Mouse (Mus musculus): Measurements from ENCODE around the gene Pcsk4. TPM values are rescaled to one million over a fixed set of nuclear protein-coding genes. Genes with fewer than 3 reads are reported as not detected.

Pcsk4 gene
- total RNA-seq, 2 experiments from 2014 or later, result 0.84 to 1.0 TPM

GRCm38 (mm10) chr10:80330084-80330483 lies 786 bp upstream of the Pcsk4 start:
- Histone ChIP-seq H3K27ac (peak overlapping the region; percentile 59; the same call in 1 of the 2 replicates), H3K4me3 (peak overlapping the region; percentile 74)
- TF ChIP-seq CTCF (IDR thresholded peaks at IDR 0.05), result no peak
- intact Hi-C loops (cut with DNase I), result no loop called here
- DNase-seq, result no peak

GRCm38 (mm10) chr10:80325045-80325444 lies 4.3 kb downstream of the Pcsk4 start:
- intact Hi-C loops (cut with DNase I), result no loop called here
- Histone ChIP-seq H3K4me3 (no peak overlapping the region), H3K27ac (no peak overlapping the region)
- TF ChIP-seq CTCF (IDR thresholded peaks at IDR 0.05), result no peak
- DNase-seq, result no peak

GRCm38 (mm10) chr10:80324120-80325037 lies 4.9 kb downstream of the Pcsk4 start:
- no peak for TF ChIP-seq CTCF (IDR thresholded peaks at IDR 0.05)
- intact Hi-C loops (cut with DNase I), result no loop called here
- DNase-seq, result no peak
- Histone ChIP-seq H3K4me3 (peak overlapping the region; percentile 75), H3K27ac (peak overlapping the region; percentile 89)

GRCm38 (mm10) chr10:80323261-80324119 lies 5.8 kb downstream of the Pcsk4 start:
- Histone ChIP-seq H3K4me3 (peak overlapping the region; percentile 75), H3K27ac (peak overlapping the region; percentile 89)
- intact Hi-C loops (cut with DNase I), result no loop called here
- DNase-seq, result peak; percentile 90
- peak; percentile 10; the same call in 1 of the 2 replicates for TF ChIP-seq CTCF (IDR thresholded peaks at IDR 0.05)

GRCm38 (mm10) chr10:80322811-80323211 lies 6.5 kb downstream of the Pcsk4 start:
- Histone ChIP-seq H3K27ac (peak overlapping the region; percentile 89), H3K4me3 (peak overlapping the region; percentile 75)
- TF ChIP-seq CTCF (IDR thresholded peaks at IDR 0.05), result no peak
- intact Hi-C loops (cut with DNase I), result no loop called here
- DNase-seq, result no peak

GRCm38 (mm10) chr10:80321670-80322581 lies 7.4 kb downstream of the Pcsk4 start:
- intact Hi-C loops (cut with DNase I), result no loop called here
- DNase-seq, result no peak
- TF ChIP-seq CTCF (IDR thresholded peaks at IDR 0.05), result no peak
- Histone ChIP-seq H3K27ac (peak overlapping the region; percentile 89; the same call in 1 of the 2 replicates), H3K4me3 (no peak overlapping the region)

GRCm38 (mm10) chr10:80321014-80321669 lies 8.2 kb downstream of the Pcsk4 start:
- peak overlapping the region; percentile 97; the same call in 1 of the 2 replicates for H3K4me3 ChIP-seq
- no peak for TF ChIP-seq CTCF (IDR thresholded peaks at IDR 0.05)

GRCm38 (mm10) chr10:80320340-80320760 lies 8.9 kb downstream of the Pcsk4 start, which contains the start of gene 2310011J03Rik:
Gene 2310011J03Rik, minus strand, starts transcription at chr10:80320537.
- TF ChIP-seq CTCF (IDR thresholded peaks at IDR 0.05), result no peak
- intact Hi-C loops (cut with DNase I), result loop anchor here (1.0 kb wide), 1 partner anchor 28 kb away; the partner anchor contains the start of gene Rps15
- H3K4me3 ChIP-seq, result peak within 1 kb of the TSS; percentile 97
- H3K27ac ChIP-seq, result peak within 1 kb of the TSS; percentile 89
- peak; percentile 95 for DNase-seq

More at GRCm38 (mm10) chr10:80321014-80321669, 8.2 kb downstream of the Pcsk4 start:
- DNase-seq, result no peak
- intact Hi-C loops (cut with DNase I), result no loop called here
- H3K27ac ChIP-seq, result peak overlapping the region; percentile 89

- TF ChIP-seq CTCF (IDR thresholded peaks at IDR 0.05), result no peak
- Histone ChIP-seq H3K4me3 (no peak overlapping the region), H3K27ac (no peak overlapping the region)
- DNase-seq, result no peak
- intact Hi-C loops (cut with DNase I), result no loop called here
Observed at GRCm38 (mm10) chr10:80317011-80317410, 12.3 kb downstream of the Pcsk4 start.

GRCm38 (mm10) chr10:80316359-80316781 lies 12.9 kb downstream of the Pcsk4 start:
- no peak for TF ChIP-seq CTCF (IDR thresholded peaks at IDR 0.05)
- H3K27ac ChIP-seq, result no peak overlapping the region
- intact Hi-C loops (cut with DNase I), result no loop called here

GRCm38 (mm10) chr10:80315315-80315714 lies 14.0 kb downstream of the Pcsk4 start:
- no peak overlapping the region for H3K27ac ChIP-seq
- intact Hi-C loops (cut with DNase I), result no loop called here
- no peak for DNase-seq
- TF ChIP-seq CTCF (IDR thresholded peaks at IDR 0.05), result no peak
- H3K4me3 ChIP-seq, result no peak overlapping the region

More at GRCm38 (mm10) chr10:80316359-80316781, 12.9 kb downstream of the Pcsk4 start:
- H3K4me3 ChIP-seq, result no peak overlapping the region
- no peak for DNase-seq

All from gastrocnemius, adult 2 months (tissue).